Mouse (Mus musculus) Patski (cell line): ENCODE results near the gene Tmed10. TPM values are rescaled to one million over a fixed set of nuclear protein-coding genes. Genes with fewer than 3 reads are reported as not detected.
A peak's percentile ranks its signal among the peaks of the same experiment; 100 is the strongest.

Experiments
- ATAC-seq: fragments of 100-300 bp; one replicate; pipeline ENCODE4 v1.8.0; 2021
- CTCF ChIA-PET: fragments of 350-600 bp; sonication (Branson Sonifier 250); formaldehyde crosslinking; loops from one replicate; lab custom pipeline; 2022; ENCODE audit warnings: inconsistent platforms; lab: Charles Lee
- POLR2A ChIA-PET: fragments of 350-600 bp; sonication (Branson Sonifier 250); formaldehyde crosslinking; loops from one replicate; lab custom pipeline; 2022; ENCODE audit warnings: antibody characterized with exemption, inconsistent platforms; lab: Charles Lee
- DNase-seq: peaks from one replicate; pipeline ENCODE4 v3.0.0-alpha.2; 2011; ENCODE audit warnings: low read depth, low spot score
- H3K27me3 ChIP-seq: fragments of 371-371 bp; one replicate; pipeline ENCODE4 v1.5.1; 2021
- CTCF ChIP-seq: fragments of 100-300 bp; IDR thresholded peaks from one replicate; pipeline ENCODE4 v1.5.1; 2021
- in situ Hi-C: fragments of 300-500 bp; cut with MboI; formaldehyde crosslinking; loops from 3 replicates; pipeline ENCODE4 v1.11.1; 2018; ENCODE audit warnings: low pct_unique_long_range_greater_than_20kb, mixed read lengths
- polyA plus RNA-seq: library from polyadenylated mRNA; unstranded; gene quantifications from one replicate; pipeline ENCODE4 v1.2.3, GENCODE M21; 2021

The Tmed10 gene
- polyA plus RNA-seq, 1 experiment from 2014 or later = 238 TPM

GRCm38 (mm10) chr12:85339243-85339729 is 35.4 kb downstream of the Tmed10 start, which contains the start of gene Nek9:
Gene Nek9, minus strand, starts transcription at chr12:85339362.
- DNase-seq (no peak), ATAC-seq (peak; percentile 65)
- in situ Hi-C loops = loop anchor here (25.0 kb wide), 1 partner anchor 748 kb away; the partner anchor contains the start of genes Ift43 and Tgfb3
- no peak for TF ChIP-seq CTCF
- H3K27me3 ChIP-seq = no peaks in the 10 kb centered on the region
- ChIA-PET CTCF (interaction anchor here (1.0 to 1.5 kb wide), 3 partner anchors 140 to 154 kb away, joined by 3 to 4 read pairs (median 4); no protein-coding TSS in a partner anchor), POLR2A (interaction anchor here (0.5 to 1.6 kb wide), 4 partner anchors 42 to 269 kb away, joined by 3 to 8 read pairs (median 4); no protein-coding TSS in a partner anchor)

- DNase-seq (no peak), ATAC-seq (peak; percentile 63)
- no peak for TF ChIP-seq CTCF
- no peaks in the 10 kb centered on the region for H3K27me3 ChIP-seq
- POLR2A ChIA-PET = interaction anchor here (0.5 to 0.8 kb wide), 8 partner anchors 9 to 248 kb away, joined by 3 to 10 read pairs (median 8); no protein-coding TSS in a partner anchor
- CTCF ChIA-PET = interaction anchor here (1.1 to 1.2 kb wide), 2 partner anchors 8 to 149 kb away, joined by 4 read pairs; no protein-coding TSS in a partner anchor
- in situ Hi-C loops = loop anchor here (25.0 kb wide), 1 partner anchor 748 kb away; the partner anchor contains the start of genes Ift43 and Tgfb3
Observed at GRCm38 (mm10) chr12:85338815-85339214, 35.8 kb downstream of the Tmed10 start.

- ATAC-seq (peak; percentile 49), DNase-seq (no peak)
- CTCF ChIA-PET = interaction anchor here (1.0 to 1.1 kb wide), 2 partner anchors 9 to 29 kb away, joined by 3 to 4 read pairs; no protein-coding TSS in a partner anchor
- no peaks in the 10 kb centered on the region for H3K27me3 ChIP-seq
- in situ Hi-C loops = loop anchor here (25.0 kb wide), 1 partner anchor 750 kb away; the partner anchor contains the start of genes Ift43 and Tgfb3
- POLR2A ChIA-PET = interaction anchor here (0.6 to 0.8 kb wide), 8 partner anchors 8 to 247 kb away, joined by 3 to 10 read pairs (median 6); no protein-coding TSS in a partner anchor
- TF ChIP-seq CTCF = no peak
Observed at GRCm38 (mm10) chr12:85337567-85338311, 36.9 kb downstream of the Tmed10 start.

GRCm38 (mm10) chr12:85330153-85330552 is 44.5 kb downstream of the Tmed10 start:
- CTCF ChIA-PET = interaction anchor here (1.0 to 1.4 kb wide), 2 partner anchors 157 to 188 kb away, joined by 3 to 4 read pairs; no protein-coding TSS in a partner anchor
- no peak for DNase-seq
- no peak for TF ChIP-seq CTCF
- peak; percentile 57 for ATAC-seq
- H3K27me3 ChIP-seq = no peaks in the 10 kb centered on the region
- POLR2A ChIA-PET = interaction anchor here (0.6 kb wide), 1 partner anchor 8 kb away, joined by 8 read pairs; no protein-coding TSS in a partner anchor
- in situ Hi-C loops = loop anchor here (25.0 kb wide), 1 partner anchor 757 kb away; the partner anchor contains the start of genes Ift43 and Tgfb3

GRCm38 (mm10) chr12:85308651-85309050 is 66.0 kb downstream of the Tmed10 start:
- H3K27me3 ChIP-seq = no peaks in the 10 kb centered on the region
- ATAC-seq (no peak), DNase-seq (no peak)
- no peak for TF ChIP-seq CTCF
- POLR2A ChIA-PET = interaction anchor here (1.3 kb wide), 1 partner anchor 11 kb away, joined by 3 read pairs; no protein-coding TSS in a partner anchor
- in situ Hi-C loops = no loop called here
- CTCF ChIA-PET = interaction anchor here (0.5 kb wide), 1 partner anchor 29 kb away, joined by 3 read pairs; no protein-coding TSS in a partner anchor

GRCm38 (mm10) chr12:85305247-85305892 is 69.3 kb downstream of the Tmed10 start:
- ChIA-PET CTCF (interaction anchor here (0.6 to 2.7 kb wide), 21 partner anchors 11 to 213 kb away, joined by 3 to 25 read pairs (median 5); partner anchors contain the start of genes Acyp1, Eif2b2 and Zc2hc1c), POLR2A (no interaction called here)
- H3K27me3 ChIP-seq = no peaks in the 10 kb centered on the region
- in situ Hi-C loops = no loop called here
- TF ChIP-seq CTCF = peak; percentile 96
- ATAC-seq = no peak
- DNase-seq = no peak

GRCm38 (mm10) chr12:85304725-85305124 is 69.9 kb downstream of the Tmed10 start:
- no peaks in the 10 kb centered on the region for H3K27me3 ChIP-seq
- ATAC-seq = no peak
- DNase-seq = no peak
- POLR2A ChIA-PET = no interaction called here
- TF ChIP-seq CTCF = no peak
- in situ Hi-C loops = no loop called here
- CTCF ChIA-PET = interaction anchor here (0.6 to 2.7 kb wide), 16 partner anchors 12 to 210 kb away, joined by 3 to 25 read pairs (median 6); partner anchors contain the start of genes Acyp1, Eif2b2 and Zc2hc1c

- ChIA-PET CTCF (interaction anchor here (1.4 kb wide), 1 partner anchor 211 kb away, joined by 4 read pairs; no protein-coding TSS in a partner anchor), POLR2A (no interaction called here)
- H3K27me3 ChIP-seq = no peaks in the 10 kb centered on the region
- TF ChIP-seq CTCF = no peak
- no peak for ATAC-seq
- in situ Hi-C loops = no loop called here
- no peak for DNase-seq
Observed at GRCm38 (mm10) chr12:85303256-85303655, 71.4 kb downstream of the Tmed10 start.

GRCm38 (mm10) chr12:85298835-85299180 is 75.8 kb downstream of the Tmed10 start:
- TF ChIP-seq CTCF = no peak
- ChIA-PET CTCF (no interaction called here), POLR2A (no interaction called here)
- in situ Hi-C loops = no loop called here
- ATAC-seq = no peak
- H3K27me3 ChIP-seq = no peaks in the 10 kb centered on the region
- DNase-seq = no peak
